Mouse (Mus musculus) myocyte (in vitro differentiated cells): Measurements from ENCODE around the gene Pnpla5. TPM values are rescaled to one million over a fixed set of nuclear protein-coding genes. Genes with fewer than 3 reads are reported as not detected.

Experiments used
- H3K27me3 ChIP-seq: one replicate; pipeline ENCODE4 v1.6.1; 2011; ENCODE audit not compliant: control insufficient read depth, insufficient read depth, insufficient read length
- H3K36me3 ChIP-seq: one replicate; pipeline ENCODE4 v1.6.1; 2011; ENCODE audit not compliant: control insufficient read depth, insufficient read depth
- H3K4me2 ChIP-seq: one replicate; pipeline ENCODE4 v1.6.1; 2011; ENCODE audit warnings: low read depth, control low read depth
- H3K4me3 ChIP-seq: one replicate; pipeline ENCODE4 v1.5.1; 2011; ENCODE audit warnings: mild to moderate bottlenecking, control low read depth, moderate library complexity
- H3K79me2 ChIP-seq: one replicate; pipeline ENCODE4 v1.6.1; 2011; ENCODE audit not compliant: control insufficient read depth, insufficient read depth
- H3ac ChIP-seq: one replicate; pipeline ENCODE4 v1.6.1; 2011; ENCODE audit not compliant: control insufficient read depth, insufficient read length
- CEBPB ChIP-seq: IDR thresholded peaks from 2 replicates; pipeline ENCODE4 v1.6.1; 2011; ENCODE audit warnings: mild to moderate bottlenecking, moderate library complexity; ENCODE audit not compliant: poor library complexity, insufficient read depth, severe bottlenecking
- E2F4 ChIP-seq: IDR thresholded peaks from one replicate; pipeline ENCODE4 v1.6.1; 2011; ENCODE audit warnings: mild to moderate bottlenecking, control low read depth, moderate library complexity; ENCODE audit not compliant: insufficient read depth
- MAX ChIP-seq: IDR thresholded peaks from one replicate; pipeline ENCODE4 v1.6.1; 2011; ENCODE audit warnings: low read depth, mild to moderate bottlenecking, control low read depth
- MYOD1 ChIP-seq, 3 experiments: IDR thresholded peaks; one replicate each; pipeline ENCODE4 v1.6.1; 2011; ENCODE audit warnings: control low read depth in 2 of 3, low read depth in 2 of 3, mild to moderate bottlenecking in 2 of 3, moderate library complexity in 1 of 3; ENCODE audit not compliant: insufficient read length in 2 of 3, control insufficient read depth in 1 of 3
- MYOG ChIP-seq, 3 experiments: IDR thresholded peaks; one replicate each; pipeline ENCODE4 v1.6.1; 2011; ENCODE audit warnings: control low read depth in 2 of 3, low read depth in 2 of 3, mild to moderate bottlenecking in 2 of 3; ENCODE audit not compliant: insufficient read length in 2 of 3, control insufficient read depth in 1 of 3, insufficient read depth in 1 of 3
- POLR2A ChIP-seq: IDR thresholded peaks from one replicate; pipeline ENCODE4 v1.6.1; 2011; ENCODE audit warnings: low read depth, mild to moderate bottlenecking, control low read depth, moderate library complexity; ENCODE audit not compliant: insufficient read length
- POLR2AphosphoS2 ChIP-seq: IDR thresholded peaks from one replicate; pipeline ENCODE4 v1.6.1; 2011; ENCODE audit warnings: low read depth, control low read depth; ENCODE audit not compliant: insufficient read length
- REST ChIP-seq: IDR thresholded peaks from one replicate; pipeline ENCODE4 v1.6.1; 2011; ENCODE audit warnings: mild to moderate bottlenecking, control low read depth, moderate library complexity; ENCODE audit not compliant: insufficient read depth, insufficient read length
- SRF ChIP-seq: IDR thresholded peaks from one replicate; pipeline ENCODE4 v1.6.1; 2011; ENCODE audit warnings: low read depth; ENCODE audit not compliant: control insufficient read depth, insufficient read length
- TCF12 ChIP-seq: IDR thresholded peaks from one replicate; pipeline ENCODE4 v1.6.1; 2011; ENCODE audit warnings: mild to moderate bottlenecking, control low read depth; ENCODE audit not compliant: poor library complexity, insufficient read depth, severe bottlenecking
- TCF3 ChIP-seq: IDR thresholded peaks from one replicate; pipeline ENCODE4 v1.6.1; 2011; ENCODE audit warnings: low read depth, control low read depth; ENCODE audit not compliant: insufficient read length
- USF1 ChIP-seq: IDR thresholded peaks from one replicate; pipeline ENCODE4 v1.6.1; 2011; ENCODE audit warnings: low read depth, mild to moderate bottlenecking, control low read depth, moderate library complexity
- polyA plus RNA-seq: library from polyadenylated mRNA; unstranded; fragments of >200 nt; fragmentation: generic; extraction: Trizol; gene quantifications from one replicate; pipeline ENCODE4 v1.2.1, GENCODE M21; 2012; ENCODE audit warnings: missing spikeins

The Pnpla5 gene
- polyA plus RNA-seq: not detected

- TF ChIP-seq CEBPB: no peak
- no peak for TF ChIP-seq E2F4
- no peak for TF ChIP-seq TCF3
- no peak for TF ChIP-seq MYOD1 (IDR thresholded peaks at IDR 0.05; ENCODE audit: control insufficient read depth in 1 of 3, insufficient read length in 2 of 3, low read depth in 2 of 3)
- TF ChIP-seq POLR2AphosphoS2: no peak
- TF ChIP-seq POLR2A: no peak
- no peak for TF ChIP-seq TCF12
- TF ChIP-seq USF1: no peak
- TF ChIP-seq REST: no peak
- TF ChIP-seq SRF: no peak
- no peak for TF ChIP-seq MAX
- Histone ChIP-seq H3ac (no peak within 1 kb of the TSS), H3K4me2 (no peak within 1 kb of the TSS), H3K27me3 (peaks cover 74% of the 10 kb centered on the region), H3K4me3 (no peak within 1 kb of the TSS), H3K79me2 (no peaks in the 10 kb centered on the region), H3K36me3 (no peaks in the 10 kb centered on the region)
Observed at GRCm38 (mm10) chr15:84123075-84123474, at the start of gene Pnpla5. Gene Pnpla5 (minus strand): TSS chr15:84123175.

GRCm38 (mm10) chr15:84171166-84171565, 48.2 kb upstream of the Pnpla5 start:
- TF ChIP-seq MYOG (IDR thresholded peaks at IDR 0.05; ENCODE audit: control insufficient read depth in 1 of 3, insufficient read depth in 1 of 3, insufficient read length in 2 of 3, low read depth in 2 of 3) (no peak), REST (no peak), POLR2AphosphoS2 (no peak), CEBPB (no peak), POLR2A (no peak), TCF12 (no peak), USF1 (no peak), E2F4 (no peak), MYOD1 (IDR thresholded peaks at IDR 0.05; ENCODE audit: control insufficient read depth in 1 of 3, insufficient read length in 2 of 3, low read depth in 2 of 3) (no peak), TCF3 (no peak), SRF (no peak), MAX (no peak)
- H3K4me3 ChIP-seq: no peak overlapping the region
- H3ac ChIP-seq: no peak overlapping the region
- no peak overlapping the region for H3K4me2 ChIP-seq
- H3K36me3 ChIP-seq: no peaks in the 10 kb centered on the region
- peaks cover 33% of the 10 kb centered on the region for H3K27me3 ChIP-seq
- H3K79me2 ChIP-seq: no peaks in the 10 kb centered on the region

GRCm38 (mm10) chr15:84169511-84169910, 46.5 kb upstream of the Pnpla5 start:
- no peaks in the 10 kb centered on the region for H3K36me3 ChIP-seq
- no peak overlapping the region for H3K4me2 ChIP-seq
- no peak overlapping the region for H3K4me3 ChIP-seq
- H3ac ChIP-seq: no peak overlapping the region
- peaks cover 33% of the 10 kb centered on the region for H3K27me3 ChIP-seq
- TF ChIP-seq REST (no peak), CEBPB (no peak), USF1 (no peak), SRF (no peak), MAX (no peak), POLR2AphosphoS2 (no peak), MYOD1 (IDR thresholded peaks at IDR 0.05; ENCODE audit: control insufficient read depth in 1 of 3, insufficient read length in 2 of 3, low read depth in 2 of 3) (no peak), E2F4 (no peak)
- H3K79me2 ChIP-seq: no peaks in the 10 kb centered on the region

- H3K27me3 ChIP-seq: peaks cover 24% of the 10 kb centered on the region
- peak overlapping the region; percentile 15 for H3K4me3 ChIP-seq
- H3K4me2 ChIP-seq: peak overlapping the region; percentile 97
- no peaks in the 10 kb centered on the region for H3K79me2 ChIP-seq
- H3K36me3 ChIP-seq: no peaks in the 10 kb centered on the region
- no peak overlapping the region for H3ac ChIP-seq
- no peak for TF ChIP-seq SRF
- TF ChIP-seq E2F4: no peak
- TF ChIP-seq MYOD1 (IDR thresholded peaks at IDR 0.05; ENCODE audit: control insufficient read depth in 1 of 3, insufficient read length in 2 of 3, low read depth in 2 of 3): no peak
- TF ChIP-seq TCF12: no peak
- TF ChIP-seq TCF3: no peak
- TF ChIP-seq REST: no peak
Observed at GRCm38 (mm10) chr15:84168170-84169161, 45.5 kb upstream of the Pnpla5 start.

- peaks cover 33% of the 10 kb centered on the region for H3K27me3 ChIP-seq
- H3K4me2 ChIP-seq: peak within 1 kb of the TSS; percentile 97
- H3K36me3 ChIP-seq: no peaks in the 10 kb centered on the region
- H3K79me2 ChIP-seq: no peaks in the 10 kb centered on the region
- H3K4me3 ChIP-seq: peak within 1 kb of the TSS; percentile 15
- TF ChIP-seq POLR2A (peak; percentile 57), MYOD1 (IDR thresholded peaks at IDR 0.05; ENCODE audit: control insufficient read depth in 1 of 3, insufficient read length in 2 of 3, low read depth in 2 of 3) (no peak), POLR2AphosphoS2 (no peak), TCF3 (no peak), E2F4 (no peak), USF1 (no peak), MAX (no peak), REST (no peak), TCF12 (no peak), MYOG (IDR thresholded peaks at IDR 0.05; ENCODE audit: control insufficient read depth in 1 of 3, insufficient read depth in 1 of 3, insufficient read length in 2 of 3, low read depth in 2 of 3) (no peak), CEBPB (no peak), SRF (peak; percentile 27)
- no peak within 1 kb of the TSS for H3ac ChIP-seq
Observed at GRCm38 (mm10) chr15:84167600-84167999, 44.6 kb upstream of the Pnpla5 start, which contains the start of gene Pnpla3. Gene Pnpla3 (plus strand): TSS chr15:84167837.
